ENCODE assay signal across 10 mouse cellular contexts in genomic region chr14:7315093-7315492, GRCm38 (mm10). TPM values are rescaled to one million over a fixed set of nuclear protein-coding genes. Genes with fewer than 3 reads are reported as not detected.
DNase-seq lines count a peak whose midpoint lies in the region; ATAC-seq and TF ChIP-seq lines count a peak whose summit lies in the region.
"Not testable (repeated sequence)": the region's sequence is repeated elsewhere in the genome, so short reads cannot be mapped to it uniquely, and the experiment has no call there.
"Had no signal": no experiment of that assay in that cellular context is flagged by ENCODE, and none has a peak within 500 bp of the region (broad histone marks: within the 10 kb centered on the region; RNA-seq: fewer than 3 reads in every experiment).

No protein-coding gene starts in this region.

- H3K4me1 ChIP-seq in forebrain, embryonic 15.5 days; liver, embryonic 11.5 days (replicated peaks; ENCODE audit: control insufficient read depth, insufficient read depth, low read length); neural tube, embryonic 12.5 days; stomach, postnatal 0 days (replicated peaks; ENCODE audit: control insufficient read depth, insufficient read depth): not testable (repeated sequence)

- DNase-seq in CD4-positive helper T cell, adult 2 months (ENCODE audit: low read depth, low spot score) = peak; percentile 23
- DNase-seq in cerebellum, adult 8-10 months = peak; percentile 0
- peak; percentile 1 to 3 for DNase-seq in heart, postnatal 14 days
- peak; percentile 0 for DNase-seq in kidney, postnatal 14 days
- DNase-seq in liver, embryonic 11.5 days (ENCODE audit: low spot score) = peak; percentile 31
- peak; percentile 21 for DNase-seq in stomach, postnatal 0 days (ENCODE audit: low spot score)

- 1% methylated on average over 18 of the region's 19 CpGs for WGBS in forebrain, embryonic 15.5 days
- WGBS in liver, embryonic 11.5 days = under 1% methylated on average over 12 of the region's 19 CpGs
- under 1% methylated on average over 18 of the region's 19 CpGs for WGBS in neural tube, embryonic 12.5 days
- WGBS in stomach, postnatal 0 days = 7% methylated on average over 4 of the region's 19 CpGs

- H3K4me2 ChIP-seq in forebrain, embryonic 15.5 days (replicated peaks) = peak overlapping the region; percentile 59
- peak overlapping the region; percentile 56 for H3K4me2 ChIP-seq in liver, embryonic 11.5 days
- H3K4me2 ChIP-seq in neural tube, embryonic 12.5 days (replicated peaks) = peak overlapping the region; percentile 65
- H3K4me2 ChIP-seq in stomach, postnatal 0 days (replicated peaks; ENCODE audit: low read depth) = peak overlapping the region; percentile 58

- ATAC-seq in forebrain, embryonic 15.5 days (replicated peaks); liver, embryonic 11.5 days (replicated peaks; ENCODE audit: low FRiP score); neural tube, embryonic 12.5 days (ENCODE audit: low FRiP score, low read depth); stomach, postnatal 0 days (ENCODE audit: low FRiP score, low TSS enrichment): not testable (repeated sequence)

- not testable (repeated sequence) for TF ChIP-seq CTCF in stomach, postnatal 0 days (IDR thresholded peaks at IDR 0.05; ENCODE audit: low read depth)

- intact Hi-C loops in heart, postnatal 14 days (cut with DNase I) = not testable (repeated sequence)

- peak overlapping the region; percentile 68 for H3K9ac ChIP-seq in forebrain, embryonic 15.5 days (replicated peaks)
- not testable (repeated sequence) for H3K9ac ChIP-seq in liver, embryonic 11.5 days (ENCODE audit: low read depth, low read length); stomach, postnatal 0 days (ENCODE audit: low read length)
- peak overlapping the region; percentile 68 for H3K9ac ChIP-seq in neural tube, embryonic 12.5 days

- H3K9me3 ChIP-seq in forebrain, embryonic 15.5 days; liver, embryonic 11.5 days (ENCODE audit: control insufficient read depth, low read length); neural tube, embryonic 12.5 days; stomach, postnatal 0 days (ENCODE audit: control insufficient read depth, low read length): not testable (repeated sequence)

- H3K27ac ChIP-seq in forebrain, embryonic 15.5 days (replicated peaks) = peak overlapping the region; percentile 19; the same call in 1 of the 2 replicates
- H3K27ac ChIP-seq in liver, embryonic 11.5 days (ENCODE audit: low read depth, low read length); neural tube, embryonic 12.5 days; stomach, postnatal 0 days (replicated peaks): not testable (repeated sequence)

- H3K27me3 ChIP-seq in forebrain, embryonic 15.5 days; liver, embryonic 11.5 days (replicated peaks; ENCODE audit: control insufficient read depth, insufficient read depth, low read length); neural tube, embryonic 12.5 days (replicated peaks); stomach, postnatal 0 days (ENCODE audit: control insufficient read depth, insufficient read depth, low read length): not testable (repeated sequence)

- peak overlapping the region; percentile 55 for H3K4me3 ChIP-seq in forebrain, embryonic 15.5 days
- H3K4me3 ChIP-seq in liver, embryonic 11.5 days (ENCODE audit: low read depth, low read length) = peak overlapping the region; percentile 39
- peak overlapping the region; percentile 48 for H3K4me3 ChIP-seq in neural tube, embryonic 12.5 days
- H3K4me3 ChIP-seq in stomach, postnatal 0 days (ENCODE audit: low read depth, low read length) = peak overlapping the region; percentile 35

- TF ChIP-seq EP300 in stomach, postnatal 0 days (optimal IDR thresholded peaks at IDR 0.05) = not testable (repeated sequence)

- not testable (repeated sequence) for H3K36me3 ChIP-seq in forebrain, embryonic 15.5 days; liver, embryonic 11.5 days (ENCODE audit: control insufficient read depth, insufficient read depth, low read length); neural tube, embryonic 12.5 days; stomach, postnatal 0 days (ENCODE audit: control insufficient read depth, insufficient read depth, low read length)

RNA-seq across cellular contexts. Expression of gene Gm3739, which starts 0.2 kb away (rescaled TPM):
- polyA plus RNA-seq in forebrain, embryonic 15.5 days (2015; fragmentation: Nextera tagmentation; extraction: Ambion mirVana) = 4.6 and 5.0 TPM in 2 replicates
- under 1 TPM; 0.26 to 0.37 TPM for total RNA-seq in heart, postnatal 14 days (2021)
- 0.11 and 0.21 TPM in 2 replicates for polyA plus RNA-seq in liver, embryonic 11.5 days (2014; fragmentation: Nextera tagmentation; extraction: Ambion mirVana)
- 3.3 and 3.7 TPM in 2 replicates for polyA plus RNA-seq in neural tube, embryonic 12.5 days (2016; fragmentation: Nextera tagmentation; extraction: Ambion mirVana)
- 0.22 and 0.33 TPM in 2 replicates for polyA plus RNA-seq in stomach, postnatal 0 days (2015; fragmentation: Nextera tagmentation; extraction: Ambion mirVana)
- polyA plus RNA-seq: liver, embryonic 16.5 days had no signal

RNA-seq across cellular contexts. Expression of gene Gm5797, which starts 17.1 kb away (rescaled TPM):
- polyA plus RNA-seq in forebrain, embryonic 15.5 days (2015; fragmentation: Nextera tagmentation; extraction: Ambion mirVana) = not detected in 2 replicates
- not detected for total RNA-seq in heart, postnatal 14 days (2021)
- polyA plus RNA-seq in liver, embryonic 11.5 days (2014; fragmentation: Nextera tagmentation; extraction: Ambion mirVana) = not detected in 2 replicates
- not detected in 2 replicates for polyA plus RNA-seq in neural tube, embryonic 12.5 days (2016; fragmentation: Nextera tagmentation; extraction: Ambion mirVana)
- not detected in 2 replicates for polyA plus RNA-seq in stomach, postnatal 0 days (2015; fragmentation: Nextera tagmentation; extraction: Ambion mirVana)
- total RNA-seq: gastrocnemius, postnatal 4 days had no signal
- polyA plus RNA-seq: liver, embryonic 16.5 days had no signal

RNA-seq across cellular contexts. Expression of gene Gm8374, which starts 49.8 kb away (rescaled TPM):
- not detected in 2 replicates for polyA plus RNA-seq in forebrain, embryonic 15.5 days (2015; fragmentation: Nextera tagmentation; extraction: Ambion mirVana)
- total RNA-seq in heart, postnatal 14 days (2021) = not detected
- not detected in 2 replicates for polyA plus RNA-seq in liver, embryonic 11.5 days (2014; fragmentation: Nextera tagmentation; extraction: Ambion mirVana)
- polyA plus RNA-seq in neural tube, embryonic 12.5 days (2016; fragmentation: Nextera tagmentation; extraction: Ambion mirVana) = not detected in 2 replicates
- not detected in 2 replicates for polyA plus RNA-seq in stomach, postnatal 0 days (2015; fragmentation: Nextera tagmentation; extraction: Ambion mirVana)
- total RNA-seq: gastrocnemius, postnatal 4 days had no signal
- polyA plus RNA-seq: liver, embryonic 16.5 days had no signal

RNA-seq across cellular contexts. Expression of gene Gm3727, which starts 50.6 kb away (rescaled TPM):
- not detected in 2 replicates for polyA plus RNA-seq in forebrain, embryonic 15.5 days (2015; fragmentation: Nextera tagmentation; extraction: Ambion mirVana)
- total RNA-seq in heart, postnatal 14 days (2021) = not detected
- not detected in 2 replicates for polyA plus RNA-seq in liver, embryonic 11.5 days (2014; fragmentation: Nextera tagmentation; extraction: Ambion mirVana)
- polyA plus RNA-seq in neural tube, embryonic 12.5 days (2016; fragmentation: Nextera tagmentation; extraction: Ambion mirVana) = not detected in 2 replicates
- not detected in 2 replicates for polyA plus RNA-seq in stomach, postnatal 0 days (2015; fragmentation: Nextera tagmentation; extraction: Ambion mirVana)
- total RNA-seq: gastrocnemius, postnatal 4 days had no signal
- polyA plus RNA-seq: liver, embryonic 16.5 days had no signal
